Comparison of ENCODE assay signal across 8 mouse cellular contexts in genomic region chr11:120013174-120013711, GRCm38 (mm10). TPM values are rescaled to one million over a fixed set of nuclear protein-coding genes. Genes with fewer than 3 reads are reported as not detected.
DNase-seq lines count a peak whose midpoint lies in the region; ATAC-seq lines count a peak whose summit lies in the region.

No protein-coding gene starts in this region.

- peak; percentile 94 for DNase-seq in ZHBTc4 (ENCODE audit: low read depth, low spot score)
- DNase-seq in cerebellum, postnatal 14 days: peak; percentile 92 to 93
- peak; percentile 73 to 76 for DNase-seq in frontal cortex, postnatal 25 days (ENCODE audit: low spot score in 2 of 2)
- DNase-seq in left cerebral cortex, adult 11 months (ENCODE audit: low spot score): peak; percentile 75
- peak; percentile 88 for DNase-seq in lung, postnatal 36 days
- DNase-seq in right cerebral cortex, adult 2 months (ENCODE audit: low spot score in 2 of 2): peak; percentile 90 to 92
- peak; percentile 72 for DNase-seq in yolk sac, embryonic 10.5 days (ENCODE audit: low spot score)

- peak overlapping the region; percentile 47 for H3K4me2 ChIP-seq in hindbrain, embryonic 15.5 days

- ATAC-seq in hindbrain, embryonic 15.5 days (ENCODE audit: low FRiP score, low read depth): peak; percentile 74

- peaks cover 19% of the 10 kb centered on the region for H3K4me1 ChIP-seq in hindbrain, embryonic 15.5 days (replicated peaks)

- 14% methylated on average over 21 of the region's 21 CpGs for WGBS in hindbrain, embryonic 15.5 days

- no peaks in the 10 kb centered on the region for H3K27me3 ChIP-seq in hindbrain, embryonic 15.5 days

- peak overlapping the region; percentile 30; the same call in 1 of the 2 replicates for H3K9ac ChIP-seq in hindbrain, embryonic 15.5 days

- peak overlapping the region; percentile 20 for H3K4me3 ChIP-seq in hindbrain, embryonic 15.5 days

- peak overlapping the region; percentile 61 for H3K27ac ChIP-seq in hindbrain, embryonic 15.5 days (replicated peaks)

- H3K9me3 ChIP-seq in hindbrain, embryonic 15.5 days: no peaks in the 10 kb centered on the region

- H3K36me3 ChIP-seq in hindbrain, embryonic 15.5 days: peaks cover 26% of the 10 kb centered on the region; the same call in 1 of the 2 replicates

RNA-seq across cellular contexts. Expression of gene Aatk, which starts 33.7 kb away (rescaled TPM):
- polyA plus RNA-seq in hindbrain, embryonic 15.5 days (2015; fragmentation: Nextera tagmentation; extraction: Ambion mirVana): 45.7 and 47.5 TPM in 2 replicates

Comparison
In these comparisons a context has a peak if more than half of its experiments do, and no peak if none do; other contexts are left out.
1. Peak in every context shown above with its lines: DNase-seq, ATAC-seq, H3K4me3 ChIP-seq and H3K27ac ChIP-seq.